Mouse (Mus musculus) adrenal gland, postnatal 25 days (tissue): ENCODE measurements at regions not wholly inside any gene's neighbourhood (a gene's known extent, or its start where the extent isn't known, plus 50 kb on each side); places are given as distances from the start of the nearest gene placed in this dataset.

Experiments
- DNase-seq: peaks from one replicate; pipeline ENCODE4 v3.0.0; 2021; ENCODE audit warnings: mixed read lengths

DNA sequence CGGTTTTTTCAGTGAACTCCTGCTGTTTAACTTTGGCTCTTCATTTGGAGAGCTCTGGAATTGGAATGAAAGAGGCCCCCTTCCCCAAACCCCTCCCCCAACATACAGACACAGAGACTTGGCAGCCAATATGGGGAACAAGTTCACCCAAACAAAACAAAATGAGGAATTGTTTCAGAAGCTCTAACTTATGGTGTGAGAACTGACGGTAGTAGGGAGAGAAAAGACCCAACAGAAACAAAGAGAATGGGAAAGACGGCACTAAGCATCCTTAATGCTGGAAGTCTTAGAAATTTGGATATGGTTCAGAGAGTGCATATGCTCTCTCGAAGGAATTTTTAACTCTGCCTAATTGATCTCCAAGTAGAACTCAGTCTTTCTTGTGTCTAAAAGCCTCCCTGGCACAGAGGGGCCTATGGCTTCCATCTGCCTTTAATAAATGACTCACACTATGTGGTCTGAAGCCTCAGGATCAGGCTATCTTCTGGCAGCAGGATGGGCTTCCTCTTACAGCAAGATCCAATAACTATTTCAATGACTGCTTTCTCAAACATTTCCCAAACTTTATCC is 438.2 kb upstream of the Map3k7 start:
- DNase-seq = no peak

DNA sequence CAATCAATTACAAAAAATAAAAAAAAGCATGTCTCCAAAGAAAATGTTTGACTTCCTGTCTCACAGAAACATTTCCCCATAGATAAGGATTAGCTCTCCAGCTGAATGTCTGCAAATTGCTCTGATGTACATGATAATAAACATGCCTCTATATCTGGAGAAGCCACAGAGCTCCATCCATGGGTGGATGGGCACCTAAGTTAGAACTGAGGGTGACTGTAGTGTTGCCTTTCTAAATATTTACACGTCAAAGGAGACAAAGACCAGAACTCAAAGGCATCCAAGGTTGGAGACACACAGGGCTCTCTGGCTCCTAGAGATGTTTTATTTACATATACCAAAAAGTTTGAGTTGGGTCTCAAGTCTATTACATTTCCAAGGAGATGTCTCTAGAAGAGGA is 427.1 kb upstream of the Map3k7 start:
- no peak for DNase-seq

DNA sequence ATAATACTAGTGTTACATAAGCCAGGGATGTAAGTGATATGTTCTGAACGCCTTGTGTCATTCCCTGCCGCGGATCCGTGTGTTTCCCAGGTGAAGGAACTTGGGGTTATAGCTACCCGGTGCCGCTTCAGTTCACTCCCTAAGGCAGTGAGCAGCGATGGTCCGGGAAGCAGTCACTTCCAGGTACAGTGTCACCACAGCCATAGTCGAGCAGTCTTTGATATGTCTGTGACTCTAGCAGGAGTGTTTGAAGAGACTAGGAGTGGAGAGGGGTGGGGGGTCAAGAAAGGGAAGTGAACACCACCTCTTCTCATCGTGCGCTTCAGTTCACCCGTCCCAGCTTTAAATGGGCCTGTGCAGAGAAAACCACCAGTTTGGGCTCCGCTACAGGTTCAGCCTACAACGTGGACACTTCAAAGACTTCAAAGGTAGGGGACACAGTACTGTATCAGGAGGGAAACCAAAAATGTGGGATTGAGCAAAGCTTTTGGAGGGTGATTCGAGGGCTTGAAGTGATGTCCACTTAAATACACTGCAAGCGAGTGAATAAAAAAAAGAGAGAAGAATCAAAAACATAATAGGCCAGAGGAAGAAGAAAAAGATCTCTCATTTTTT is 410.0 kb upstream of the Map3k7 start:
- no peak for DNase-seq

DNA sequence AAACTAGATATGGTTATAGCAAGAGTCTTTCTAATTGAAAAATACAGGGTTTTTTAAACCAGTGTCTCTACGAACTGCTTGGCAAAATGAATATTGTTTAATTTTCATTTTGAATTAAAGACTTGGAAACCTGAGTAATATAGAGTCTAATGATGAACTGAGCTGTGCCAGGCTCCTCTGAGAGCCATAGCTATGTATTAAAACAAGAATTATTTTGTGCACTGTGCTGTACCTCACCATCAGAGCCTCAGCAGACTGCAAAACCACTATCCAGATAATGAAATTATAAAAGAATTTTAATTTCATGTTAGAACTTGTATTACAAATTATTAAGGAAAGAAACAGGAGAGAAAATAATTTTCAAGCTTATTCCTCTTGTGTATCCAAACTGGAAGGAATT is 408.8 kb upstream of the Map3k7 start:
- no peak for DNase-seq

DNA sequence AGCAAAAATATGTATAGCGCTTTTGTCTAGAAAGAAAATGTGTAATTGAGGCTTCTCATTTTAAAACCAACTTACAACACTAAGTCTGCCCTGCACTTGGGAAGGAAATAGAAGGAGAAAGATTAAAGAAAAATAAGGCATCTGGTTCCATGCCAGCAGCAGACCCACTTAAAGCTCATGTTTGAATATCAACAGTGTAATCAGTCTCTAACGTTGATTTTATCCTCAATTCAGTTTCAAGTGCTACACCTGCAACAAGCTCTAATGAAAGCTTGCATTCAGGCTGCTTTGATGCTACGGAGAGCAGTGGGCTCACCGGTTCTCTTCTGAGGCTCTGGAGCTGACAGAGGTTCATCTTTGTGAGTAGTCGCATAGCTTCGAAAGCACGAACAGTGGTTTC is 406.6 kb upstream of the Map3k7 start:
- DNase-seq = no peak

DNA sequence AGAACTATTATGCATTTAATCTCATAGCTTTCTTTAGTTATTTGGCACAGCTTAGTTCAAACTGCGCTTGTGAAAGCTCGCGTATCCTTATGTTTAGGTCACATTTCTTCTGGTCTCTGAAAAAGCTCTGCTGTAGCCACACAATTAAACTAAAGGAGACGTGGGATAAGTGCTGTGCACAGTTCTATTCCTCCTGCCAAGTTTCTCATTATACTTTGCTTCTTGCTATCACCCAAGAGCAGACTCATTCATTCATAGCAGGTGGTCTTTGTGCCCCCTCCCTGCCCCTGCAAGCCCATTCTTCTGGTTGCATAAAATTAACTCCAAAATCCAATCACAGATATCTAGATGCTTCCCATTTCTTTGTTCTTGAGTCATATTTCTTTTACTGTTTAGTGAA is 403.6 kb upstream of the Map3k7 start:
- no peak for DNase-seq

DNA sequence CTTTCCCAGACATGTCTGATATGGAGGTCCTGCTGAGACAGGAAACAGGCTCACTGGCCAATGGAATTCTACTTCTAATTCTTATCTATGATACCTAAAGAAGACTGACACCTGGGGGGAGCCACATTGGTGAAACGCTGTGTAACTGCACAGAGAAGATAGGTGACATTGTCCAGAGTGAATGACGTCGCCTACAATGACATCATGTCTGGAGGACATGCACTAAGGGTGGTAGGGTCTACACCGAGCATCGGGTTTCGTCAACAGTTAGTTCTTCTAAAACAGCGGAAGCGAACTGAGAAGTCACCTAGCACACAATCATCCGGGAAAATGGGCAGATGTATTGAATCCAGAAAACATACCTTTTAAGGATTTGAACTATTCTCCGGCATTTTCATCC is 402.7 kb upstream of the Map3k7 start:
- DNase-seq = no peak

DNA sequence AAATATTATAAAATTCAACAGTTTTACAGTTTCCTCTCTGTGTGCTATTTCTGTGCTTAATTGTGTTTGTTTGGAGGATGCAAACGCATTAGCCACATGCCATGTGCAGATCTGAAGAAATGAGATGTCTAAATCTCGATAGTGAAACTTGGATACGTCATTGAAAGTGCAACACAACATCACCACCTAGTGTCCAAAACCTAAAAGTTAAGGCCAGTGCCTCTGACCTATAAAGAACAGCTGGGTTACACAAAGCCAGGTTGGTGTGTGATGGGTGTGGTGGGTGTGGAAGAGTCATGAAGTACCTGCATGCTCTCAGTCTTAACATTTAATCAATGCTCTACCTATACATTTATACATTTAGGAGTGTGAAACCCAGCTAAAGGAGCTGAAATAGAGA is 402.1 kb upstream of the Map3k7 start:
- DNase-seq = no peak

DNA sequence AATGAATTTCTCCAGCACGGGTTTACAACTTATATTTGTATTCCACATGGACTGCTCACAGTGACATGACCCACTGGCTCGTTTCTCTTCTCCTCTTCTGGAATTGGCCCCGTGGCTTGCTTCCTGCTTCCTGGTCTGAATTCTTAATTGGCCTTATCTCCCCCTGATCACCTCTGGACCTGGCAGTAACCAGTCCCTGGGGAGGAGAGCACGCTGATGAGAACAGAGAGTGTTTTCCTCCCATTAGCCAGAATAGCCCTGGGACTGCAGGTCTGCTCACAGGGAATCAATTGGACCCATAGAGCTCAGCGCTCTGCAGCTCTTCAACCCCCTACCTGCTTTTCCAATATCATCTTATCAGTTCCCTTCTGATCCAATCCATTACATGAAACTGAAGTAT is 397.7 kb upstream of the Map3k7 start:
- DNase-seq = no peak

DNA sequence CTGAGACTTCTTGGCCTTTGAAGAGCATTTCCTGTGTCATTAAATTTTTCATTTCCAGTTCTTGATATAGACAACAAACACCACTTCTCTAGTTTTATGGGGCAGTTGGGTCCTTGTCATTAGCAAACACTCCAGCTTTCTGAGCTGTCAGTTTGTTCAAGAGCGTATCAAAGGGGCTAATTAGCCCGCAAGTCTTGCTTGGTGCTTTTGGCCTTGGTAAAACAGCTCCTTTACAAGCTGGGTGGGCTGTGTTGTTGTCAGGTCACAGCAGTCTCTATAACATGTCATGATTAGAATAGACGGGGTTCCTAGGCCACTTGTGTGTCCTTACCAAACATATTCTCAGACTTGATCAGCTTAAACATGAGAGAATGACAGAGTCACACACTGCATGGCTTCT is 397.1 kb upstream of the Map3k7 start:
- no peak for DNase-seq

DNA sequence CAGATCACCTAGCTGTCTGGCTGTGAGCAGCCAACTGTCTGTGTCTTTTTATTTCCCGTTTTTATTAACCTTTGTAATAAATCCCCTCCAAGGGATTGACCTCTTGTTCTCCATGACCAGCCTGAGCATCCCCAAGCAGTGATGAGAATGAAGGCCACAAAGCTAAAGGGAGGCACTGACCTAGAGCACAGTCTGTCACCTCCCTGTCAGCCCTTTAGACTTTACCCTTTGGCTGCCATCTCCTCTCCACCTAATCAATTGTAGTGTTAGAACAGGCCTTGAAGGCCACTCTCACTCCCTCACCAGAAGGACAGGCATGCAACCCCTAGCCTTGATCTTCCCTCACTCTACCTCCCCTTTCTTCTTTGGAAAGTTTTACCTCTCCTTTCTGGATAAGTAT is 394.2 kb upstream of the Map3k7 start:
- DNase-seq = no peak

DNA sequence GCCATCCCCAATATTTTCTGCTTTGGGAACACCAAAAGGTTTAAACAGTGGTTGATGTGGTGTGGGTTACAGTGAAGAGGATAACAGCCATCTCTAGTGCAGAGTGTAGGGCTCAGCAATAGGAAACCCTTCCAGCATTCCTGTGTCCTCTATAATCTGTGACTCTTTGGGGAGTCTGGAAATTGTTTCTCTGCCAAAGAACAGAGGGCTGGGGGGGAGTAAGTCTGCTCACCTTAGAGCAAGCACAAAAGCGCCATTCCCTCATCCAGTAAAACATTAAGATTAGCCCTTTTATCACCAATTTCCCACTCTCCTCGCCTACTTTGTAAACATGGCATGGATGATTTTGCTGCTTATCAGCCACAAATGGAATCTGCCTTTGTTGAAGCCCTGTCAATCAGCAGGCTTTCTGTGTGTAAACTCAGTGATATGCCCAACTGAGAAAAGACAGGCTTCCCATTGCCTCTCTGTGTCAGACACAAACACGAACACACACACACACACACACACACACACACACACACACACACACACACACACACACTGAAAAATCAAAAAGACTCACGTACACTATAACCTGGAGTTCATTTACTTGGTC is 386.8 kb upstream of the Map3k7 start:
- no peak for DNase-seq

DNA sequence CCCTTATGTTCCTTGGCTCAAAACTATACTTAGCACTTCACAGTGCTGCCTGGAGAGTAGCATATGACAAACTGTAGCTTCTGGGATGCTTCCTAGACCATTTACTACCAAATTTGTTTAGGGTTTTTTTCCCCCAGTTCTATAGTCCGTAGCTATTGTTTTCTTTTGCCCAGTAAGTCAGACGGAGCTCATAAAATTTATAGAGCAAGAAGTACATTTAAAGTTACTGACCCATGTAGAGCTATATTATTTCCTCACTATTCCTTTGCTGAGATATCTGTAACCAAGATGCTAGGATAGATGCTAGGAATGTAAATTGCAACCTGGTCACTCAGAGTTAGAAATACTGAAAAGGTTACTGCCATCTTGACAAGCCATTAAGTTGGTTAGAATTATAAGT is 380.4 kb upstream of the Map3k7 start:
- no peak for DNase-seq

DNA sequence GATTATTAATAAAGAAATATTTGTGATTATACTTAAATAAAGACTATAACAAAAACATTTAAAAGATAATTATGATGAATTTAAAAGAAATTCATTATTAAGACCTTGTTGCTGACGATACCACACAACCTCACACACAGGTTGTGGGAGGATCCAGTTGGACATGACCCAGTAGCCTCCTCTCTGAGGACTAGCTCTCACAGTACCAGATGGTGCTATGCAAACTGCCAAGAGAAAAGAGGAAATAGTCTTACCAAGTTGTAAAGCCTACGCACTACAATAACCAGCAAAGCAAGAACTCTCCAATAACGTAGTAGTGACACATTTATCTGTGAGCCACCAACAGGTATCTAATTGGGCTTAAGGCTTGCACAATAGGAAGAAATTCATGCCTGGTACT is 379.7 kb upstream of the Map3k7 start:
- no peak for DNase-seq

DNA sequence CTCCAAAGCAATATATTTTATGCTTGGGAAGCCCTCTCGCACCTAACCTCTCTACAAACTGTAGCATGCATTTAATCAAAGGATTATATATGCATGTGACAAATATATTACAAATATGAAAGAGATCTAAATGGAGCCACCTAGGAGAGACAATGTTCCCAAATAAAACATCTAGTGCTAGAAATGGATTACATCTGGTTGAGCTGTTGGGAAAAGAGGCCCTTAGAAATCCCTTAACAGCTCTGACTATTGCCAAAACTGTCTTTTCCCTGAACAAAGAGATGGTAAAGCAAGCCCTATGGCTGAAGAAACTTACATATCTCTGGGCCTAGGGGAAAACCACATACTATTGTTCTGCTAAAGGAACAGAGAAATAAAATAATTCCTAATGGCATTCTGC is 369.8 kb upstream of the Map3k7 start:
- DNase-seq = no peak

DNA sequence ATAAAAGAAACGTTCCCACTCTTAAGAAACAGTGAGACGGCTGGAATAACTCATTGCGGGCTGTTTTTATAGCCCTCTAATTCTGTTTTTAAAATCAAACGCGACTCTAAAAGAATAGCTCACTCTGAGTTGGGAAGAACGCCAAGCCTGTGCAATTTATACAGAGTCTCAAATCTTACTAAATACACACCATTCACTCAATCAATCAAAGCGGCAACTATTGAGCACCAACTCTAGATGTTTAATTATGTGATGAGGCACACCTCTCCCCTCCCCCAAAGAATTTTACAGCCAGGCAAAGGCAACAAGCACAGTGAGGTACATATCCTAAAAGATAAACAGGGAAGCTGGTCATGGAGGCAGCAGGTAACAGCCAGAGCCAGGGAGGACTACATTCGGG is 362.4 kb upstream of the Map3k7 start:
- no peak for DNase-seq

DNA sequence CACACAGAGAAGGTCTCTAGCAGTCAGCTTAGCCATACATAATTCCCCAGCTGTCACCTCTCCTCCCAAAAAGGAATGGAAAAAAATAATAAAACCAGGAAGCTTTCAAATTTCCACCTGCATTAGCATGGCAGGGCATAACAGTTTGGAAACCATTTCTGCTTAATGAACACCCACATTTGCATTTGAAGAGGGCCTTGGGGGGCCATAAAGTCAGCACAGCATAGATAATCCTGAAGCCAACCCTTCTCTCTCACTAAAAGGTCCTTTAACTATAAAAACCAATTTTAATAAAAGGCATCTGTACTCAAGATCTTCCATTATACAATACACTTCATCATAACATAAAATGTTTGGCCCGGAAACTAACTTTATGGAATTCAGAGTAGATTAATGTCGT is 360.1 kb upstream of the Map3k7 start:
- DNase-seq = no peak

DNA sequence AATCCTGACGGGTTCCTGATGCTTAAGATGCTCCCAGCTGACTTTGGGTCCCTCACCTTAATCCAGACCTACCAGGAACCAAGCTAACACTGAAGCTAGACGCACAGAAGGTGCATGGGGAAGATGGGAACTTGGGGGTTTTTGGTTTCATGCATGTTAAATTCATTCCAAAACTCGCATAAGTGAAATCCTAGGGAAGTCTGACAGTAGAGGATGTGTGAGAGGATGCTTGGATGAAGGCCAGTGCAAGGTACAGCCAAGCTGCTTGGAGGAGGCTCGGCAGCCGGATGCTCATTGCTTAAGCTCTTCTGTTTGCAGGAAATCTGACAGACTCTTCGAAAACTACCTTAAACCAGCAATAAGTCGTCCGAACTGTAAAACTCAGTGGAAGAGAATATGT is 355.1 kb upstream of the Map3k7 start:
- no peak for DNase-seq

DNA sequence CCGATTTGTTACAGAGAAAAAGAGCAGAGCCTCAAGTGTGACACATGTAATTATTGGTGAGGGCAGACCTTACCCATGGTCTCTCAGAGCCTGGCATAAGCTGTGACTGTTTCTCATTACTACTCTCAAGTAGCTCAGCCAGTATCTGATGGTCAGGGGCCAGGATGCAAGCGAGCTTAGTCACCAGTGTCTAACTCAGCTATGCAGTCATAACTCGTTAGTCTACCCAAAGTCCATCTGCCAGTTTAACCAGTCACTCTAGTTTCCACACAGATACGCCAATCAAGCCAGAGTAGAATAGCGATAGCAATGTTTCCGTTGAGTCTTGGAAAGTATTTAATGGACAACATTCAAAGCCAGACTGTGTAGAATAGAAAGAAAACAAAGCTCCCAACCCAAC is 354.3 kb upstream of the Map3k7 start:
- DNase-seq = no peak

DNA sequence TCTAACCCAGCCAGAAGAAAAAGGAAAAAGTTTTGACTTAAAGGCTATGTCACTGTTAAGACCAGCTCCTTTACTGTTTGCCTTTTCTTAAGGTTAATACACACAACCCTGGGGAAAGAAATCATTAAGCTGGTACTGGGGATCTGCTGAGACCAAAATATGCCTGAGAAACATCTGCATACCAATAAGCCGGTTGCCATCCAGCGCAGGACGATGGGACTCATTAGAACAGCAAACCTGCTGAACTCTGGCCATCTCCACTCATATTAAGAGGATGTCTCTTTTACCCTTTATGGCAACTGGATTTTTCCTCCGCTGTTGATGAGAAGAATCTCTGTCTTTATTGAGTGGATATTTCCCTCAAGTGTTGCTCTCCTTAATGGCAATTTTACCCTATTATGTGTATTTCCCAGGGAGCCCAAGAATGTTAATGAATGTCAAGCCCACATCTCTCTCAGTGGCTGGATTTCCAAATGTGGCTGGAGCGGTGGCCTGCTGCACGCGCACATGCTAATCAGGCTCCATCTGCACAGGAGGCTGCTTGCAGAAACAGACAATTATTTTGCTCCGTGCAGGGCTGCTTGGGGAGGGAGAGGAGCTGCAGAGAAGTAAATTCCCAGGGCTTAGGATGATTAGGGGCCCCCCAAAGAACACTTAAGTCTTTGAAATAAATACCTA is 351.6 kb upstream of the Map3k7 start:
- no peak for DNase-seq

DNA sequence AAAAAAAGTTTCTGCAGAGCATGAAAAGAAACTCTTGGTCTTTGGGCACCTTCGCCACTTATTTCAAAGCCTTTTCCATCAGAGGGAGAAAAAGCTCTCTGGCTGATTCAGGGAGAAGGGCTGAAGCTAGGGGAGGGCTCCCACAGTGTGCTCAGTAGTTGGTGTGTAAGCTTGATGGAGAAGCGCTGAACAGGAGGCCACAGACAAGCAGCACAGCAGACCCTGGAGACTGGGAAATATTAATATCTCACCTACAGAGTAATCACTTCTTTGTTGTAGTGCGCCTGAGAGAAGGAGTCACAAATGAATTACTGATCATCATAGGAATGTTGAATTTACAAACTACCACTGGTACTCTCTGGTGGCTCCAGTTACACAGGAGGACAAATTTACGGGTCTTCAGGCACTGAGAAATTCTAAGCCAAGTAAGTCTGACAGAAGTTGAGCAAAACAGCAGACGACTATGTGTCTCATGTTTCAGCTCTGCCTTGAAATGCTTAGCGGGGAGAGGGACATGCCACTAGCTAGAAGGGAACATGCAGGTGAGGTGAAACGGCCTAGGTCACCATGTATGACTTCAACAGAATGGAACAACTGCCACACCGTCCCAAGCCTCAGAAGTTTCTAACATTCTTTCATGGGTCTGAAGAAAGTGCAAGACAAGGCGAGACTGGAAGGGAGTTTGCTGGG is 350.9 kb upstream of the Map3k7 start:
- DNase-seq = no peak

DNA sequence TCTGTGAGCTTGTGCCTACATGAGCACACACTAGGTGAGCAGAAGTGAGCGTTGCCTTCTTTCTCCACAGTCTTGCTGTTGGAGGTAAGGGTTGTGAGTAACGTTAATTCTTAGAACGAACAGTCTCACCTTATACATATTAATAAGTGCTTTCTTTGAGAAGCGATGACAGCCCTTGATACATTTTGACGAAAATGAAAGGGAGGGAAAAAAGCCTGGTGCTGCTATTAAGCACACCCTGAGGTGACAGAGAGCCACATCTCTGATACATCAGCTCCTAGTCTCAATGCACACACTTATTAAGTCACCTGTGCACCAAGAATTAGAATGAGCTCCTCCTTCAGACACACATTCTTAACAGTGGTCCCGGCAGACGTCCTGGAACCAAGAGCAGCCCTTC is 346.3 kb upstream of the Map3k7 start:
- no peak for DNase-seq

DNA sequence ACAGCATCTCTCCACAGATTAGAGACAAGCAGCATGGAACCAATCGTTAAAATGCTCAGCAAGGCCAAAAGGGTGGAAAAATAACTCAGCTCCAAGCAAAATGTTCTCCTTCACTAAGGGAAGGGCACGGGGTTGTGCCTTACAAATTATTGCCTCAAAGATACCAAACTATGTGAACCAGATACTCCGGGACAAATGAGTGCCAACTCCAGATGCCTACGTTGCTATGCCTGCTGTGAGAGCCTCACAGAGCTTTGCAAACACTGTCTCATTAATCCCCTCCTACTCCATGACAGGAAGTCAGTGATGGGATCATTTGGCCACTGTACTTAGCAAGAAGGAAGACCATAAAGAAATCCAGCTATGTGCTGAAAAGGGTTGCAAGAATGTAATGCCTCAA is 345.9 kb upstream of the Map3k7 start:
- DNase-seq = no peak
